Mouse (Mus musculus): Measurements from ENCODE around the gene H2-M11.

H2-M11 gene

GRCm38 (mm10) chr17:36546775-36547174 lies at the start of gene H2-M11:
H2-M11 (plus strand) TSS chr17:36547075.
- DNase-seq = no peak

DNA sequence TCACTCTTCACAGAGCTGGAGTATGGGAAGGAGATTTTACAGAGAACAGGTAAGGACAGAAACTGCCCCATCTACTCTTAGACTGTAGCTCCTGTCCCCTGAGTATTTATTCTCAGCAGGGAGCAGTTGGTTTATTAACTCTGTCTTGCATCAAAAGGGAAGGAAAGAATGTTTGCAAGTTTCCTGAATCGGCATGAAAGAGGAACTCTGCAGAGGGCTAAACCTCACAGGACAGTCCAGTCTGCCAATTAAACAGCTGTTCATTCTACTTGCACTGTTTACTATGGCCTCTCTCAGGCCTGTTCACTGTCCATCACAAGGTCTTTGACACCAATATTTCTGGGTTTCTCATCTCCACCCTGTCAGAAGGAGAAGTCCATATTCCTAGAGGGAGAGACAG lies 46.4 kb upstream of the H2-M11 start:
- DNase-seq = no peak

- no peak for DNase-seq
Observed at GRCm38 (mm10) chr17:36503910-36504309, 43.0 kb upstream of the H2-M11 start.

Data from lung, postnatal 4 days (tissue).